Mouse (Mus musculus) E14TG2a.4 (cell line): ENCODE results near the gene Abca7.

Experiments
- CTCF ChIP-seq: conservative IDR thresholded peaks from 2 replicates; pipeline ENCODE4 v1.5.1; 2014; ENCODE audit warnings: low read length
- POU5F1 ChIP-seq: IDR thresholded peaks from 2 replicates; pipeline ENCODE4 v1.6.1; 2014; ENCODE audit warnings: low read length, borderline replicate concordance

DNA sequence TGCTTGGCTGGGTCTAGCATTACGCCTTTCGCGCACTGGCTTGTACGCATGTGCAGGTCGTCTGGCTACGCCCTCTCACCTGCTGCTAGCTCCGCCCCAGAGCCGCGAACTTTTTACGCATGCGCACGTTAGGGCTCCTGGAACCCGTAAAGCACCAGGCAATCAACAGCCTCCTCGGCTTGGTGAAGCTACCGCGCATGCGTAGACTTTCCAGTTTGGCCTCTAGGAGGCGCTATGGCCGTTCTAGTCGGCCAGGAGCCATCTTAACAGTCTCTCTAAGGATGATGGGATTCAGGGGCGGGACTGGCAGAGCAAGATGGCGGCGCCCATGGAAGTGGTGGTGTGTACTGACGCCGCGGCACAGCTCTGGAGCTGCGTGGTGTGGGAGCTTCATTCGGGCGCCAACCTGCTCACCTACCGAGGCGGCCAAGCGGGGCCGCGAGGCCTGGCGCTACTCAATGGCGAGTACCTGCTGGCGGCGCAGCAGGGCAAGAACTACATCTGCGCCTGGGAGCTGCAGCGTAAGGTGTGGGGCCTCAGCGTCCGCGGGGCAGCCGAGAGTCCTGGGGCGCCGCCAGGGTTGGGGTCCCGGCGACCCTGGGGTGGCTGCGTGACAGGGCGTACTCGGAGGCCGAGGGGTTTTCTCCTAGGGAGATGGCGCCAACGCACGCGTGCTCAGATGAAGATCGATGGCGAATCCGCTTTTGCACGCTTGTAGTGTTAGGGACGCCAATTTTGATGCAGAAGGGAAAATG, 36.3 kb upstream of the Abca7 start, which contains the start of gene Wdr18:
- TF ChIP-seq CTCF, result peak; percentile 78
- no peak for TF ChIP-seq POU5F1
